Mouse (Mus musculus): ENCODE data around the gene Hcn1. TPM values are rescaled to one million over a fixed set of nuclear protein-coding genes. Genes with fewer than 3 reads are reported as not detected.
A peak's percentile ranks its signal among the peaks of the same experiment; 100 is the strongest.

Gene Hcn1
- polyA plus RNA-seq, 1 experiment from 2014 or later, result 0.14 TPM

- no peak for ATAC-seq
- 94% methylated on average over 3 of the region's 3 CpGs for WGBS
Measured at GRCm38 (mm10) chr13:117907801-117908200, 305.7 kb downstream of the Hcn1 start.

GRCm38 (mm10) chr13:117929734-117930133, 327.6 kb downstream of the Hcn1 start:
- Histone ChIP-seq H3K9me3 (replicated peaks) (no peaks in the 10 kb centered on the region), H3K9ac (no peak overlapping the region), H3K4me3 (no peak overlapping the region), H3K27me3 (no peaks in the 10 kb centered on the region), H3K27ac (no peak overlapping the region), H3K36me3 (ENCODE audit: poor library complexity, severe bottlenecking) (no peaks in the 10 kb centered on the region), H3K4me2 (no peak overlapping the region), H3K4me1 (0 out of 2 replicates have a peak, but pooled peaks cover 2% of the 10 kb centered on the region)
- 94% methylated on average over 4 of the region's 4 CpGs for WGBS
- ATAC-seq, result no peak

More at GRCm38 (mm10) chr13:117907801-117908200, 305.7 kb downstream of the Hcn1 start:
- Histone ChIP-seq H3K27ac (no peak overlapping the region), H3K9ac (no peak overlapping the region), H3K4me3 (no peak overlapping the region), H3K4me2 (no peak overlapping the region), H3K36me3 (ENCODE audit: poor library complexity, severe bottlenecking) (no peaks in the 10 kb centered on the region), H3K27me3 (no peaks in the 10 kb centered on the region), H3K9me3 (replicated peaks) (no peaks in the 10 kb centered on the region), H3K4me1 (no peaks in the 10 kb centered on the region)

GRCm38 (mm10) chr13:117931746-117932145, 329.6 kb downstream of the Hcn1 start:
- Histone ChIP-seq H3K4me1 (0 out of 2 replicates have a peak, but pooled peaks cover 2% of the 10 kb centered on the region), H3K9ac (no peak overlapping the region)
- no peak for ATAC-seq

GRCm38 (mm10) chr13:117938761-117939160, 336.6 kb downstream of the Hcn1 start:
- H3K9ac ChIP-seq, result no peak overlapping the region
- 85% methylated on average over 1 of the region's 1 CpGs for WGBS
- no peak overlapping the region for H3K4me2 ChIP-seq
- H3K4me3 ChIP-seq, result no peak overlapping the region
- H3K27me3 ChIP-seq, result no peaks in the 10 kb centered on the region
- no peaks in the 10 kb centered on the region for H3K36me3 ChIP-seq (ENCODE audit: poor library complexity, severe bottlenecking)
- H3K4me1 ChIP-seq, result no peaks in the 10 kb centered on the region
- no peaks in the 10 kb centered on the region for H3K9me3 ChIP-seq (replicated peaks)
- H3K27ac ChIP-seq, result no peak overlapping the region
- ATAC-seq, result no peak

More at GRCm38 (mm10) chr13:117931746-117932145, 329.6 kb downstream of the Hcn1 start:
- Histone ChIP-seq H3K4me3 (no peak overlapping the region), H3K4me2 (no peak overlapping the region), H3K27ac (no peak overlapping the region), H3K9me3 (replicated peaks) (no peaks in the 10 kb centered on the region), H3K27me3 (no peaks in the 10 kb centered on the region), H3K36me3 (ENCODE audit: poor library complexity, severe bottlenecking) (no peaks in the 10 kb centered on the region)
- 52% methylated on average over 2 of the region's 2 CpGs for WGBS

- no peaks in the 10 kb centered on the region for H3K36me3 ChIP-seq (ENCODE audit: poor library complexity, severe bottlenecking)
- WGBS, result 89% methylated on average over 8 of the region's 8 CpGs
Measured at GRCm38 (mm10) chr13:117940536-117941280, 338.6 kb downstream of the Hcn1 start.

GRCm38 (mm10) chr13:117946843-117947242, 344.7 kb downstream of the Hcn1 start:
- Histone ChIP-seq H3K36me3 (ENCODE audit: poor library complexity, severe bottlenecking) (no peaks in the 10 kb centered on the region), H3K27me3 (no peaks in the 10 kb centered on the region), H3K9ac (no peak overlapping the region), H3K4me1 (no peaks in the 10 kb centered on the region), H3K9me3 (replicated peaks) (no peaks in the 10 kb centered on the region), H3K27ac (no peak overlapping the region), H3K4me3 (no peak overlapping the region), H3K4me2 (no peak overlapping the region)
- ATAC-seq, result no peak
- WGBS, result 86% methylated on average over 3 of the region's 3 CpGs

More at GRCm38 (mm10) chr13:117940536-117941280, 338.6 kb downstream of the Hcn1 start:
- H3K4me2 ChIP-seq, result no peak overlapping the region
- H3K4me1 ChIP-seq, result no peaks in the 10 kb centered on the region
- H3K27me3 ChIP-seq, result no peaks in the 10 kb centered on the region
- H3K9ac ChIP-seq, result no peak overlapping the region
- H3K4me3 ChIP-seq, result no peak overlapping the region
- no peaks in the 10 kb centered on the region for H3K9me3 ChIP-seq (replicated peaks)
- ATAC-seq, result no peak
- H3K27ac ChIP-seq, result no peak overlapping the region

- no peaks in the 10 kb centered on the region for H3K4me1 ChIP-seq
- no peak overlapping the region for H3K4me3 ChIP-seq
- H3K27ac ChIP-seq, result no peak overlapping the region
- no peaks in the 10 kb centered on the region for H3K36me3 ChIP-seq (ENCODE audit: poor library complexity, severe bottlenecking)
- H3K9ac ChIP-seq, result no peak overlapping the region
- H3K9me3 ChIP-seq (replicated peaks), result no peaks in the 10 kb centered on the region
- ATAC-seq, result no peak
- WGBS, result 63% methylated on average over 1 of the region's 1 CpGs
- no peaks in the 10 kb centered on the region for H3K27me3 ChIP-seq
- no peak overlapping the region for H3K4me2 ChIP-seq
Measured at GRCm38 (mm10) chr13:117947704-117948376, 345.7 kb downstream of the Hcn1 start.

- peak overlapping the region; percentile 34 for H3K4me2 ChIP-seq
- H3K36me3 ChIP-seq (ENCODE audit: poor library complexity, severe bottlenecking), result no peaks in the 10 kb centered on the region
- peak; percentile 66; the same call in 1 of the 2 replicates for ATAC-seq
- H3K4me3 ChIP-seq, result no peak overlapping the region
- no peaks in the 10 kb centered on the region for H3K9me3 ChIP-seq (replicated peaks)
- H3K9ac ChIP-seq, result no peak overlapping the region
- H3K27me3 ChIP-seq, result no peaks in the 10 kb centered on the region
- H3K27ac ChIP-seq, result no peak overlapping the region
- no peaks in the 10 kb centered on the region for H3K4me1 ChIP-seq
- 8% methylated on average over 18 of the region's 18 CpGs for WGBS
Measured at GRCm38 (mm10) chr13:117958496-117959421, 356.6 kb downstream of the Hcn1 start.

GRCm38 (mm10) chr13:117964620-117965019, 362.5 kb downstream of the Hcn1 start:
- H3K27me3 ChIP-seq, result no peaks in the 10 kb centered on the region
- H3K27ac ChIP-seq, result no peak overlapping the region
- ATAC-seq, result no peak
- H3K4me1 ChIP-seq, result no peaks in the 10 kb centered on the region
- H3K36me3 ChIP-seq (ENCODE audit: poor library complexity, severe bottlenecking), result no peaks in the 10 kb centered on the region
- H3K4me3 ChIP-seq, result no peak overlapping the region
- H3K4me2 ChIP-seq, result no peak overlapping the region
- H3K9ac ChIP-seq, result no peak overlapping the region
- no peaks in the 10 kb centered on the region for H3K9me3 ChIP-seq (replicated peaks)

- Histone ChIP-seq H3K4me3 (no peak overlapping the region), H3K9ac (no peak overlapping the region), H3K27ac (no peak overlapping the region), H3K4me1 (no peaks in the 10 kb centered on the region), H3K9me3 (replicated peaks) (no peaks in the 10 kb centered on the region), H3K36me3 (ENCODE audit: poor library complexity, severe bottlenecking) (no peaks in the 10 kb centered on the region), H3K4me2 (no peak overlapping the region), H3K27me3 (no peaks in the 10 kb centered on the region)
- 66% methylated on average over 7 of the region's 7 CpGs for WGBS
- ATAC-seq, result peak; percentile 24; the same call in 1 of the 2 replicates
Measured at GRCm38 (mm10) chr13:117975382-117975781, 373.3 kb downstream of the Hcn1 start.

- H3K9me3 ChIP-seq (replicated peaks), result no peaks in the 10 kb centered on the region
- H3K4me3 ChIP-seq, result no peak overlapping the region
- no peak overlapping the region for H3K4me2 ChIP-seq
- no peak overlapping the region for H3K9ac ChIP-seq
- no peaks in the 10 kb centered on the region for H3K36me3 ChIP-seq (ENCODE audit: poor library complexity, severe bottlenecking)
- no peaks in the 10 kb centered on the region for H3K4me1 ChIP-seq
- 0 out of 2 replicates have a peak, but pooled peaks have one; percentile 13 for ATAC-seq
- no peak overlapping the region for H3K27ac ChIP-seq
- no peaks in the 10 kb centered on the region for H3K27me3 ChIP-seq
- WGBS, result 73% methylated on average over 10 of the region's 10 CpGs
Measured at GRCm38 (mm10) chr13:117975823-117976222, 373.7 kb downstream of the Hcn1 start.

Measured in forebrain, embryonic 13.5 days (tissue).